Mouse (Mus musculus) macrophage (primary cell): ENCODE results near the gene Slitrk5. TPM values are rescaled to one million over a fixed set of nuclear protein-coding genes. Genes with fewer than 3 reads are reported as not detected.
"Not testable (repeated sequence)": the region's sequence is repeated elsewhere in the genome, so short reads cannot be mapped to it uniquely, and the experiment has no call there.

Experiments used
- H3K27ac ChIP-seq: fragments of 350-480 bp; formaldehyde crosslinking; 2 replicates; pipeline ENCODE4 v1.9.0; 2021
- H3K36me3 ChIP-seq: fragments of 350-480 bp; formaldehyde crosslinking; 2 replicates; pipeline ENCODE4 v1.9.0; 2021; ENCODE audit errors: inconsistent target
- H3K4me3 ChIP-seq: fragments of 350-480 bp; formaldehyde crosslinking; 2 replicates; pipeline ENCODE4 v1.9.0; 2021; ENCODE audit errors: inconsistent target
- H3K79me2 ChIP-seq: fragments of 350-480 bp; formaldehyde crosslinking; 2 replicates; pipeline ENCODE4 v1.9.0; 2021; ENCODE audit errors: inconsistent target
- WGBS: methylation state at CpG from one replicate; pipeline ENCODE4 v1.1.7; 2026; ENCODE audit warnings: inconsistent platforms; ENCODE audit not compliant: missing documents; 5-methylcytosine and 5-hydroxymethylcytosine counted together
- polyA plus RNA-seq: library from polyadenylated mRNA; stranded (reverse); fragments of 250-400 nt; gene quantifications from 3 replicates; pipeline ENCODE4 v1.2.4, GENCODE M21; 2018; ENCODE audit warnings: inconsistent platforms
- total RNA-seq, 78 experiments: library from RNA; depleted of rRNA; stranded (reverse); fragments of 250-400 nt; gene quantifications; 1 replicate in 9 of 78; 2 replicates in 24 of 78; 3 replicates in 43 of 78; 4 replicates in 2 of 78; pipeline ENCODE4 v1.2.4; 2018; ENCODE audit warnings: inconsistent platforms in 56 of 78

Gene Slitrk5
- total RNA-seq (2018; cell fraction: chromatin; rRNA removed) = under 1 TPM in 1 of 26 experiments, not detected in 25; 0.44 TPM
- under 1 TPM in 1 of 26 experiments, not detected in 25; 0.09 TPM for total RNA-seq (2018; cell fraction: cytosol; rRNA removed)
- total RNA-seq (2018; cell fraction: nucleus; rRNA removed) = under 1 TPM in 1 of 26 experiments, not detected in 25; 0.17 TPM
- polyA plus RNA-seq = not detected in 3 replicates

- WGBS = 2% methylated on average over 20 of the region's 22 CpGs
- Histone ChIP-seq H3K79me2 (no peaks in the 10 kb centered on the region), H3K27ac (no peak within 1 kb of the TSS), H3K4me3 (no peak within 1 kb of the TSS), H3K36me3 (no peaks in the 10 kb centered on the region)
These were observed at the start of gene Slitrk5 for GRCm38 (mm10) chr14:111674664-111675147. Gene Slitrk5, plus strand, starts transcription at chr14:111675097.

- Histone ChIP-seq H3K4me3 (no peak overlapping the region), H3K27ac (no peak overlapping the region), H3K79me2 (no peaks in the 10 kb centered on the region), H3K36me3 (no peaks in the 10 kb centered on the region)
- WGBS = 67% methylated on average over 1 of the region's 1 CpGs
These were observed 2.0 kb upstream of the Slitrk5 start for GRCm38 (mm10) chr14:111672942-111673341.

- WGBS = 3% methylated on average over 80 of the region's 94 CpGs
- no peaks in the 10 kb centered on the region for H3K79me2 ChIP-seq
These were observed 591 bp downstream of the Slitrk5 start for GRCm38 (mm10) chr14:111675211-111676165.

GRCm38 (mm10) chr14:111676166-111676581 is 1.3 kb downstream of the Slitrk5 start:
- 3% methylated on average over 18 of the region's 19 CpGs for WGBS
- H3K79me2 ChIP-seq = no peaks in the 10 kb centered on the region
- no peaks in the 10 kb centered on the region for H3K36me3 ChIP-seq
- no peak overlapping the region for H3K27ac ChIP-seq
- no peak overlapping the region for H3K4me3 ChIP-seq

More at GRCm38 (mm10) chr14:111675211-111676165, 591 bp downstream of the Slitrk5 start:
- Histone ChIP-seq H3K4me3 (no peak overlapping the region), H3K27ac (no peak overlapping the region), H3K36me3 (no peaks in the 10 kb centered on the region)

GRCm38 (mm10) chr14:111676851-111677291 is 2.0 kb downstream of the Slitrk5 start:
- WGBS = 5% methylated on average over 18 of the region's 18 CpGs
- Histone ChIP-seq H3K4me3 (no peak overlapping the region), H3K79me2 (no peaks in the 10 kb centered on the region), H3K36me3 (no peaks in the 10 kb centered on the region), H3K27ac (no peak overlapping the region)

- H3K79me2 ChIP-seq = no peaks in the 10 kb centered on the region
- no peaks in the 10 kb centered on the region for H3K36me3 ChIP-seq
- no peak overlapping the region for H3K4me3 ChIP-seq
- 11% methylated on average over 17 of the region's 17 CpGs for WGBS
- no peak overlapping the region for H3K27ac ChIP-seq
These were observed 2.6 kb downstream of the Slitrk5 start for GRCm38 (mm10) chr14:111677361-111678070.

- 72% methylated on average over 8 of the region's 8 CpGs for WGBS
- Histone ChIP-seq H3K36me3 (no peaks in the 10 kb centered on the region), H3K4me3 (no peak overlapping the region), H3K27ac (no peak overlapping the region), H3K79me2 (no peaks in the 10 kb centered on the region)
These were observed 5.4 kb downstream of the Slitrk5 start for GRCm38 (mm10) chr14:111680271-111680670.

- Histone ChIP-seq H3K4me3 (no peak overlapping the region), H3K36me3 (no peaks in the 10 kb centered on the region), H3K79me2 (no peaks in the 10 kb centered on the region), H3K27ac (no peak overlapping the region)
- under 1% methylated on average over 36 of the region's 38 CpGs for WGBS
These were observed 6.3 kb downstream of the Slitrk5 start for GRCm38 (mm10) chr14:111681092-111681708.

- Histone ChIP-seq H3K79me2 (no peaks in the 10 kb centered on the region), H3K36me3 (no peaks in the 10 kb centered on the region), H3K27ac (no peak overlapping the region), H3K4me3 (no peak overlapping the region)
- 3% methylated on average over 13 of the region's 13 CpGs for WGBS
These were observed 6.9 kb downstream of the Slitrk5 start for GRCm38 (mm10) chr14:111681773-111682172.

- H3K79me2 ChIP-seq = no peaks in the 10 kb centered on the region
- no peak overlapping the region for H3K4me3 ChIP-seq
- 46% methylated on average over 4 of the region's 4 CpGs for WGBS
- no peaks in the 10 kb centered on the region for H3K36me3 ChIP-seq
- no peak overlapping the region for H3K27ac ChIP-seq
These were observed 8.6 kb downstream of the Slitrk5 start for GRCm38 (mm10) chr14:111683543-111683942.

GRCm38 (mm10) chr14:111690139-111690538 is 15.2 kb downstream of the Slitrk5 start:
- not testable (repeated sequence) for H3K4me3 ChIP-seq, H3K27ac ChIP-seq, H3K79me2 ChIP-seq, H3K36me3 ChIP-seq
- 50% methylated on average over 1 of the region's 1 CpGs for WGBS

- 60% methylated on average over 2 of the region's 2 CpGs for WGBS
- Histone ChIP-seq H3K4me3 (no peak overlapping the region), H3K36me3 (no peaks in the 10 kb centered on the region), H3K27ac (no peak overlapping the region), H3K79me2 (no peaks in the 10 kb centered on the region)
These were observed 54.9 kb downstream of the Slitrk5 start for GRCm38 (mm10) chr14:111729833-111730232.
